Mouse (Mus musculus) forebrain, postnatal 0 days (tissue): ENCODE results near the gene Bmp10. TPM values are rescaled to one million over a fixed set of nuclear protein-coding genes. Genes with fewer than 3 reads are reported as not detected.
A peak's percentile ranks its signal among the peaks of the same experiment; 100 is the strongest.

Experiments used
- ATAC-seq: fragments of 200-750 bp; cut with Nextera tagmentation; 2 replicates; pipeline ENCODE4 v1.8.0; 2017; ENCODE audit warnings: mild to moderate bottlenecking, moderate library complexity
- DNase-seq: peaks from one replicate; pipeline ENCODE4 v3.0.0-alpha.2; 2015
- H3K27ac ChIP-seq: fragments of 300-500 bp; sonication (generic); 2 replicates; pipeline ENCODE4 v1.5.1; 2014; ENCODE audit warnings: low read depth, mild to moderate bottlenecking, antibody characterized with exemption, low read length, moderate library complexity, mixed read lengths
- H3K27me3 ChIP-seq: fragments of 300-500 bp; sonication (generic); 2 replicates; pipeline ENCODE4 v1.6.1; 2014; ENCODE audit warnings: mild to moderate bottlenecking, low read length, mixed read lengths; ENCODE audit not compliant: insufficient read depth
- H3K36me3 ChIP-seq: fragments of 300-500 bp; sonication (generic); 2 replicates; pipeline ENCODE4 v1.6.1; 2014; ENCODE audit warnings: mild to moderate bottlenecking, moderate library complexity; ENCODE audit not compliant: insufficient read depth
- H3K4me1 ChIP-seq: fragments of 300-500 bp; sonication (generic); 2 replicates; pipeline ENCODE4 v1.6.1; 2014; ENCODE audit warnings: antibody characterized with exemption; ENCODE audit not compliant: insufficient read depth
- H3K4me2 ChIP-seq: fragments of 300-500 bp; sonication (generic); 2 replicates; pipeline ENCODE4 v1.6.1; 2014; ENCODE audit warnings: low read depth, mild to moderate bottlenecking, moderate library complexity
- H3K4me3 ChIP-seq: fragments of 300-500 bp; sonication (generic); 2 replicates; pipeline ENCODE4 v1.5.1; 2014; ENCODE audit warnings: low read depth, low read length, mixed read lengths
- H3K9ac ChIP-seq: fragments of 300-500 bp; sonication (generic); 2 replicates; pipeline ENCODE4 v1.6.1; 2014; ENCODE audit warnings: mild to moderate bottlenecking
- H3K9me3 ChIP-seq: fragments of 300-500 bp; sonication (generic); 2 replicates; pipeline ENCODE4 v1.6.1; 2016; ENCODE audit warnings: low read length
- CTCF ChIP-seq: sonication (generic); IDR thresholded peaks from 2 replicates; pipeline ENCODE4 v1.5.1; 2016; ENCODE audit warnings: antibody characterized with exemption, control low read depth, low read depth
- WGBS: fragments of 180-500 bp; shearing (Covaris S2); extraction: QIAGEN DNeasy Blood & Tissue Kit; methylation state at CpG from one replicate; pipeline ENCODE4 v1.1.7; 2014; 5-methylcytosine and 5-hydroxymethylcytosine counted together
- polyA plus RNA-seq: library from polyadenylated mRNA; unstranded; fragments of >200 nt; fragmentation: Nextera tagmentation; extraction: Ambion mirVana; gene quantifications from 2 replicates; pipeline ENCODE4 v1.2.1, GENCODE M21; 2015
- total RNA-seq: library from RNA; depleted of rRNA; stranded (reverse); fragments of >200 nt; gene quantifications from 2 replicates; pipeline ENCODE4 v1.2.3, GENCODE M21; 2014; rRNA removed

Gene Bmp10
- total RNA-seq (0.08 TPM in 1 of 2 replicates, not detected in the other), polyA plus RNA-seq (not detected in 2 replicates)

DNA sequence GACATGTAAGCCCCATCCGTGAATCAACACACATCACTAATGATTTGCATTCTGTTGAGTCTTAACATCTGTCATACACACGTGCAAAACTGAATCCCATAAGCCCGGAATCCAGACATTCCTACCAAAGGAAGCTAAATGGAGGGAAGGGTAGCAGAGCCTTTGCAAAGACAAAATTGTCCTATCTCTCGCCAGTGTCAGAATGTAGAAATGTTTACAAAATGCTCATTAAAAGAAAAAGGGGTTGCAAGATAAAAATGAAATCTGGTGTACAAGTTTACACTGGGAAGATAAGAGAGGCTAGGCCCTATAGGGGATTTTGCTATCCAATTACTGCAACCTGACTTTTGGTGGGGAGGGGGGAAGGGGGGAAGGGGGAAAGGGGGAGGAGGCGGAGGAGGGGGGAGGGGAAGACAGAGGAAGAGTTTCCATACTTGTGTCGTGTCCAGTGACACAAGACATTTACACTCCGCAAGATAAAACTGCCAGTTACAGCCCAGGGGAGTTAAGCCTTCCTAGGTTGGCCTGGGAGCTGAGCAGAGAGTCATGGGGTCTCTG lies at the start of gene Bmp10:
Gene Bmp10 (plus strand): TSS at position 508 of the 558 bp plus-strand sequence.
- H3K4me1 ChIP-seq, result no peaks in the 10 kb centered on the region
- DNase-seq (no peak), ATAC-seq (no peak)
- H3K4me3 ChIP-seq, result no peak within 1 kb of the TSS
- H3K9me3 ChIP-seq, result no peaks in the 10 kb centered on the region
- H3K4me2 ChIP-seq, result no peak within 1 kb of the TSS
- H3K27me3 ChIP-seq, result no peaks in the 10 kb centered on the region
- TF ChIP-seq CTCF, result no peak
- no peak within 1 kb of the TSS for H3K27ac ChIP-seq
- 80% methylated on average over 7 of the region's 7 CpGs for WGBS
- no peaks in the 10 kb centered on the region for H3K36me3 ChIP-seq
- no peak within 1 kb of the TSS for H3K9ac ChIP-seq

DNA sequence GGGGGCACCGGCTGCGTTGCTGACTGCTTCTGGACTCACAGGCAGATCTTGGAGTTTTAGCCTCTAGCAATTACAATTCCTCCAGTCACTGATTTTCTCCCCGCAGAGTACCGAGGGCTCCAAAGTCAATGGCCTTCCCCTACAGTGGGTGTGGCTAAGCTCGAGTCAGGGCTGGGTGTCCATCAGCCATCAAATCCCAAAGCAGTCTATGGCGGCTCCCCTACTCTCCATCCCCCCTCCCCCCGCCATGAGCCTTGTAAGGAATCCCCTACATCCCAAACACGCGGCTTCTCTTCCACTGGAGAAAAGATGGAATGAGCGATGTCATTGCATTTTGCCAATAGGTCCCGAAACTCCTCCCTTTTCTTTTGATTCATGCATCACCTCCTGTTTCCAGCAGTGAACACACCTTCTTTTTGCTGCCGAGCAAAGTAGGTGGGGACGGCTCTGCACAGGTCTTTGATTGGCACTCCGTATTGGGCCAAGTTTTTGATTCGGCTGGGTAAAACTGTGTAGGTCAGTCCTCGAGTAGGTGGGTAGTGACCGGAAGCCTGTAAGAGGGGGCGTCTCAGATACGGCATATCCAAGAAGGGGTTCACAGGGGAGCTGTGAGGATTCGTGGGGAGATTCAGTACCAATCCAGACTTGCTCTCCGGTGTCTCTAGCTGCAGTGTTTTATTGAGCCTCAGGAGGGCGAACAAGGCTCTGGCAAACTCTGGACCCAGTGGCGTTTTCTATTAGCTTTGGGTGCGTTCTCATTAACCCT lies 44.7 kb upstream of the Bmp10 start:
- Histone ChIP-seq H3K9ac (peak overlapping the region; percentile 38), H3K4me1 (no peaks in the 10 kb centered on the region), H3K9me3 (no peaks in the 10 kb centered on the region), H3K36me3 (no peaks in the 10 kb centered on the region), H3K4me3 (peak overlapping the region; percentile 35), H3K4me2 (peak overlapping the region; percentile 52), H3K27ac (no peak overlapping the region), H3K27me3 (0 out of 2 replicates have a peak, but pooled peaks cover 2% of the 10 kb centered on the region)
- peak; percentile 65 for TF ChIP-seq CTCF
- DNase-seq, result peak; percentile 64
- ATAC-seq, result peak; percentile 85
- 8% methylated on average over 24 of the region's 24 CpGs for WGBS

DNA sequence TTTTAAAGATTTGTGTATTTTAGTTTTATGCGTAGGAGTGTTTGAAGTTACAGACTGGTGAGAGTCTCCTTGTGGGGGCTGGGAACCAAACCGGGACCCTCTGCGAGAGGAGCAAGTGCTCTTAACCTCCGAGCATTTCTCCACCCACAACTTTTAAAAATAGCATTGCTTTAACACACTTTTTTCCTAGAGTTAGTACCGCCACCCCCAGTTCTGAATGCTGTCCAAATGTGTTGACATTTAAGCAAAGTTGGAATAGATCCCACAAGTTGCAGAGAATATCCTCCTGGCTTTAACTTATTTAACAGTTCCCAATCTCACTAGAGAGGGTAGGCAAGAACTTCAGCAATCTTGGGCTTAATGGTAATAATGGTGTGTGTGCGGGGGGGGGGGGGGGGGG lies 44.0 kb upstream of the Bmp10 start:
- Histone ChIP-seq H3K9ac (0 out of 2 replicates have a peak overlapping the region, but pooled peaks have one; percentile 38), H3K4me1 (no peaks in the 10 kb centered on the region), H3K9me3 (no peaks in the 10 kb centered on the region), H3K4me3 (peak overlapping the region; percentile 35; the same call in 1 of the 2 replicates), H3K4me2 (peak overlapping the region; percentile 52), H3K27ac (no peak overlapping the region), H3K36me3 (no peaks in the 10 kb centered on the region), H3K27me3 (0 out of 2 replicates have a peak, but pooled peaks cover 2% of the 10 kb centered on the region)
- WGBS, result 51% methylated on average over 6 of the region's 6 CpGs
- peak; percentile 35 for DNase-seq
- no peak for TF ChIP-seq CTCF
- no peak for ATAC-seq

DNA sequence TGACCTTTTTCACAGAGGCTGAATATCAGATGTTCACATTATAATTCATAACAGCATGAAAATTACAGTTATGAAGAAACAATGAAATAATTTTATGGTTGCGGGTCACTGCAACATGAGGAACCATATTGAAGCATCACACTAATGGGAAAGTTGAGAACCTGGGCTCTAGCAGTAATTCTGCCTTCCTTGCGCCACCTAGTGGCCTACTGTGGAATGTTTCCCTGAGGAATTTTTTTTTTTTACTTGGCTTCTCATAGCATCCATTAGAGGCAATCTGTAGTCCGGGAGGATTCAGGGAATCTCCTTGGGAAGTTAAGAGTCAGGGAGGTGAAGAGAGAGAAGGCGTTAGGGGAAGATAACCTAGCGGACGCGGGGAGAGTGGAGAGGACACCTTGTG lies 42.6 kb upstream of the Bmp10 start:
- TF ChIP-seq CTCF, result peak; percentile 94
- ATAC-seq (no peak), DNase-seq (peak; percentile 92)
- Histone ChIP-seq H3K9ac (no peak overlapping the region), H3K4me1 (no peaks in the 10 kb centered on the region), H3K27me3 (0 out of 2 replicates have a peak, but pooled peaks cover 2% of the 10 kb centered on the region), H3K9me3 (no peaks in the 10 kb centered on the region), H3K4me2 (no peak overlapping the region), H3K36me3 (no peaks in the 10 kb centered on the region), H3K27ac (no peak overlapping the region), H3K4me3 (no peak overlapping the region)
- WGBS, result 12% methylated on average over 7 of the region's 7 CpGs

DNA sequence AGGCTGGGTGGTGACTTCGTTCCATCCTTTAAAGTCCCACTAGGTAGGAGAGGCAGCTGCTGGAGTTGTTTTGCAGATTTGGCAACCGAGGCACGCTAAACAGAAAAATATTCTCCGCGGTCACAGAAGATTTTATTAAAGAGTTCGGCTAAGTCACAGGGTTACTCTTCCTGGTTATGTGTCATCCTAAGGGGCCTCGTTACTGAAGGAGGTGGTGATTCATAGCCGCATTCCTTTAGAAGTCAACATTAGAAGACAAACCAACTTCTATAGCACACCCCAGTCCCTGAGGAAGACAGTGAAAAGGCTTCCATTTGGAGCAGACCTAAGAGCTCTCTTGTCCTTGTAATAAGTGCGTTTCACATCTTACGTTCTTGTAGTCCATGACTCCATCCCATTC lies 42.1 kb upstream of the Bmp10 start:
- H3K9me3 ChIP-seq, result no peaks in the 10 kb centered on the region
- TF ChIP-seq CTCF, result no peak
- no peak for DNase-seq
- WGBS, result 83% methylated on average over 10 of the region's 10 CpGs
- H3K27ac ChIP-seq, result no peak overlapping the region
- no peak for ATAC-seq
- no peaks in the 10 kb centered on the region for H3K36me3 ChIP-seq
- no peak overlapping the region for H3K9ac ChIP-seq
- H3K4me1 ChIP-seq, result no peaks in the 10 kb centered on the region
- no peak overlapping the region for H3K4me3 ChIP-seq
- no peak overlapping the region for H3K4me2 ChIP-seq
- H3K27me3 ChIP-seq, result 0 out of 2 replicates have a peak, but pooled peaks cover 2% of the 10 kb centered on the region

DNA sequence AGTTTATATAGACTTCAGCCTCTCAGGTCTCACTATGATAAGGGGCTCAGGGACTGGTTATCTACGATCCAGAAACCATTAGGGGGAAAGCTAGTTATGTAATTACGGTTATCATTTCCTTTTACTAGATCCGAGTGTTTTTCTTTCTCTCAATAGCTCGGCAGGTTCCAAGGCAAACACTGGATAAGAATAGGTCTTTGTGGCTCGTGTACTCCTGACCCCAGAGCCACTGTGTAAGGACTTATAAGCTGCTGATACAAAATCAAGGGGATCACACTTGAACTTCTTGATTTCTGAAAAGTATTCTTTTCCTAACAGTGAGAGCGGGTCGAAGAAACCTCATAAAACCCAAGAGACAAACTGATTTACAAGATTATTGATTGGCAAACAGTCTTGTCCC lies 39.9 kb upstream of the Bmp10 start, which contains the start of gene Gkn3:
Gene Gkn3 (minus strand): TSS at position 59 of the 400 bp plus-strand sequence.
- ATAC-seq, result no peak
- no peak within 1 kb of the TSS for H3K4me2 ChIP-seq

More for the DNA sequence above, 39.9 kb upstream of the Bmp10 start, which contains the start of gene Gkn3:
- 63% methylated on average over 7 of the region's 7 CpGs for WGBS
- Histone ChIP-seq H3K4me1 (no peaks in the 10 kb centered on the region), H3K36me3 (no peaks in the 10 kb centered on the region), H3K9me3 (no peaks in the 10 kb centered on the region), H3K9ac (no peak within 1 kb of the TSS), H3K4me3 (no peak within 1 kb of the TSS), H3K27me3 (0 out of 2 replicates have a peak, but pooled peaks cover 2% of the 10 kb centered on the region), H3K27ac (no peak within 1 kb of the TSS)
- TF ChIP-seq CTCF, result no peak
- DNase-seq, result no peak
